Mouse (Mus musculus): Measurements from ENCODE around the gene Kif22. TPM values are rescaled to one million over a fixed set of nuclear protein-coding genes. Genes with fewer than 3 reads are reported as not detected.
A peak's percentile ranks its signal among the peaks of the same experiment; 100 is the strongest.

The Kif22 gene
- total and polyA plus RNA-seq, 3 experiments = 57.7 to 298 (median 119) TPM

GRCm38 (mm10) chr7:127008239-127009019 lies 33.8 kb downstream of the Kif22 start (continued):
- TF ChIP-seq KAT2A (conservative IDR thresholded peaks at IDR 0.05; ENCODE audit: low read depth, low read length) (peak; percentile 34; the same call in 1 of the 2 replicates), EP300 (IDR thresholded peaks at IDR 0.05; ENCODE audit: low read depth in 1 of 2, low read length in 2 of 2) (peak in 1 of 2 experiments; percentile 65; a peak in 2 of 4 replicates), SMC3 (IDR thresholded peaks at IDR 0.05; ENCODE audit: low read depth, low read length) (no peak)

GRCm38 (mm10) chr7:127007313-127008024 lies 34.8 kb downstream of the Kif22 start:
- H3K27me3 ChIP-seq (ENCODE audit: control insufficient read depth in 1 of 2, insufficient read depth in 2 of 2, low read length in 2 of 2) = no peaks in the 10 kb centered on the region
- peak overlapping the region; percentile 91 for H3K27ac ChIP-seq (ENCODE audit: control insufficient read depth, low read depth, low read length)
- H3K36me3 ChIP-seq (ENCODE audit: control insufficient read depth in 1 of 2, insufficient read depth in 2 of 2, low read length in 2 of 2) = peaks cover 0 to 29% of the 10 kb centered on the region in 2 experiments; a peak in 2 of 4 replicates
- H3K4me3 ChIP-seq (ENCODE audit: control insufficient read depth in 1 of 2, insufficient read depth in 1 of 2, low read depth in 2 of 2, low read length in 2 of 2) = no peak overlapping the region
- DNase-seq (ENCODE audit: low read depth, low spot score) = no peak
- H3K4me1 ChIP-seq (ENCODE audit: control insufficient read depth in 1 of 2, insufficient read depth in 2 of 2, low read length in 2 of 2) = peaks cover 11 to 34% of the 10 kb centered on the region in 2 experiments
- TF ChIP-seq KAT2A (conservative IDR thresholded peaks at IDR 0.05; ENCODE audit: low read depth, low read length) (no peak), ELF1 (IDR thresholded peaks at IDR 0.05; ENCODE audit: low read depth, low read length) (no peak), POLR2A (IDR thresholded peaks at IDR 0.05; ENCODE audit: control insufficient read depth in 1 of 2, insufficient read depth in 1 of 2, low read depth in 1 of 2, low read length in 2 of 2, poor library complexity in 1 of 2) (no peak)
- H3K9ac ChIP-seq (ENCODE audit: control insufficient read depth, low read depth, low read length, poor library complexity, severe bottlenecking) = peak overlapping the region; percentile 6; the same call in 1 of the 2 replicates
- peaks cover 2% of the 10 kb centered on the region for H3K79me2 ChIP-seq (ENCODE audit: control insufficient read depth, insufficient read depth, low read length, poor library complexity)
- H3K9me3 ChIP-seq (replicated peaks; ENCODE audit: insufficient read depth, low read length) = no peaks in the 10 kb centered on the region

- DNase-seq (ENCODE audit: low read depth, low spot score) = peak; percentile 47
- H3K4me3 ChIP-seq (ENCODE audit: control insufficient read depth in 1 of 2, insufficient read depth in 1 of 2, low read depth in 2 of 2, low read length in 2 of 2) = no peak overlapping the region
- peaks cover 0 to 19% of the 10 kb centered on the region in 2 experiments; a peak in 2 of 4 replicates for H3K36me3 ChIP-seq (ENCODE audit: control insufficient read depth in 1 of 2, insufficient read depth in 2 of 2, low read length in 2 of 2)
- peaks cover 11 to 27% of the 10 kb centered on the region in 2 experiments for H3K4me1 ChIP-seq (ENCODE audit: control insufficient read depth in 1 of 2, insufficient read depth in 2 of 2, low read length in 2 of 2)
- H3K9me3 ChIP-seq (replicated peaks; ENCODE audit: insufficient read depth, low read length) = no peaks in the 10 kb centered on the region
- no peaks in the 10 kb centered on the region for H3K27me3 ChIP-seq (ENCODE audit: control insufficient read depth in 1 of 2, insufficient read depth in 2 of 2, low read length in 2 of 2)
- no peaks in the 10 kb centered on the region; the same call in 1 of the 2 replicates for H3K79me2 ChIP-seq (ENCODE audit: control insufficient read depth, insufficient read depth, low read length, poor library complexity)
- no peak overlapping the region for H3K27ac ChIP-seq (ENCODE audit: control insufficient read depth, low read depth, low read length)
- H3K9ac ChIP-seq (ENCODE audit: control insufficient read depth, low read depth, low read length, poor library complexity, severe bottlenecking) = no peak overlapping the region
- no peak for TF ChIP-seq ZKSCAN1 (IDR thresholded peaks at IDR 0.05; ENCODE audit: low read depth, low read length)
- peak; percentile 56 for TF ChIP-seq SMC3 (IDR thresholded peaks at IDR 0.05; ENCODE audit: low read depth, low read length)
- peak; percentile 24; the same call in 1 of the 2 replicates for TF ChIP-seq SIN3A (IDR thresholded peaks at IDR 0.05; ENCODE audit: low read length)
- TF ChIP-seq ZMIZ1 (IDR thresholded peaks at IDR 0.05; ENCODE audit: low read depth, low read length) = no peak
- TF ChIP-seq MAX (IDR thresholded peaks at IDR 0.05; ENCODE audit: low read length) = peak; percentile 42
- peak; percentile 54 for TF ChIP-seq RAD21 (IDR thresholded peaks at IDR 0.05; ENCODE audit: low read depth, low read length)
- peak; percentile 83 for TF ChIP-seq MYC (IDR thresholded peaks at IDR 0.05; ENCODE audit: low read depth, low read length)
- peak in 2 of 3 experiments; percentile 47 to 54; a peak in 4 of 6 replicates for TF ChIP-seq CTCF (IDR thresholded peaks at IDR 0.05 in 2 of 3, conservative IDR thresholded peaks at IDR 0.05 in 1 of 3; ENCODE audit: control insufficient read depth in 1 of 3, insufficient read depth in 1 of 3, low read depth in 2 of 3, low read length in 3 of 3, poor library complexity in 1 of 3, severe bottlenecking in 1 of 3)
- TF ChIP-seq E2F4 (IDR thresholded peaks at IDR 0.05; ENCODE audit: borderline replicate concordance, low read depth, low read length) = no peak
- TF ChIP-seq ZC3H11A (IDR thresholded peaks at IDR 0.05; ENCODE audit: low read depth, low read length) = peak; percentile 23; the same call in 1 of the 2 replicates
Measured at GRCm38 (mm10) chr7:127004122-127004875, 38.0 kb downstream of the Kif22 start.
